Mouse (Mus musculus) heart, postnatal 0 days (tissue): Measurements from ENCODE around the gene Gm17416.

Experiments
- CTCF ChIP-seq: IDR thresholded peaks from 2 replicates; pipeline ENCODE4 v1.5.1; 2016; ENCODE audit warnings: antibody characterized with exemption, control low read depth, low read depth
- EP300 ChIP-seq: IDR thresholded peaks from 2 replicates; pipeline ENCODE4 v1.6.1; 2016; ENCODE audit warnings: antibody characterized with exemption, low read depth

DNA sequence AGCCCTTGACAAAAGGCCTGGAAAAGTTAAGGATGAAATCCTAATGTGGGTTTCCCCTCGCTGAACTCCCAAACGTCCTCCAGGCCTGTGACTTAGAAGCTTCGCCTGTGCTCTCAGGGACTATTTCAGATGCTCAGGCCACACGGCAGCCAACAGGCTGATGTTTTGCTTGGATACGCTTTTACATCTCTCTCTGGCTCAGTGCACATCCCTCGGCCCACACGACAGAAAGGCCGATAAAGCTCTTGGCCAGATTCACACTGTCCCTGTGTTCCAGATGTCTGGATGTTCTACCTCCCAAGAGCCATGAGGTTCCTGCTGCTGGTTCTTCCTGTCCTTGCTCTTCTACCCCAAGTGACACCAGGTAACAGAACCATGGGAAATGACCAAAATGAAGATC is 4.3 kb downstream of the Gm17416 start:
- no peak for TF ChIP-seq CTCF
- no peak for TF ChIP-seq EP300
